Mouse (Mus musculus): ENCODE results near the gene Trim2. TPM values are rescaled to one million over a fixed set of nuclear protein-coding genes. Genes with fewer than 3 reads are reported as not detected.
A peak's percentile ranks its signal among the peaks of the same experiment; 100 is the strongest.

The Trim2 gene
- total RNA-seq, 1 experiment from 2014 or later: 1.4 TPM

DNA sequence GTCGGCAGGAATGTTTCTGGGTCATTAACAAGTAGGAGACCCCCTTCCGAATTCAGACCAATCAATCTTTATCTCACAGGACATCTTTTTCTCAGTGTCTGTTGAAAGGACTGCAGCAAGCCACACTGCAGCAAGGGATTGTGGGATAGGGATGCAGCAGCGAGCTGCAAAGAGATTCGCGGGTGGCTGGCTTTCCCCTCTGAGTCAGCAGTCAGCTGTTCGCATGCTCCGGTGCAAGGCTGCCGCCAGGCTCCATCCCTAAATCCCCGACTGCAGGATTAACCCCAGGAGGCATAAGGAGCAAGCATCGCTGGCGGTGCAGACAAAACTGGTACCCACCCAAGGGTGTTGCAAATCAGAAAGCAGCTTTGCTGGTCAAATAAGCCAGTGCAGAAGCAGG, 85.9 kb downstream of the Trim2 start:
- no peak for ATAC-seq (replicated peaks in 1 of 2; ENCODE audit: insufficient read depth in 1 of 2, low FRiP score in 2 of 2, low TSS enrichment in 1 of 2, low read depth in 1 of 2, poor library complexity in 2 of 2, severe bottlenecking in 2 of 2)

DNA sequence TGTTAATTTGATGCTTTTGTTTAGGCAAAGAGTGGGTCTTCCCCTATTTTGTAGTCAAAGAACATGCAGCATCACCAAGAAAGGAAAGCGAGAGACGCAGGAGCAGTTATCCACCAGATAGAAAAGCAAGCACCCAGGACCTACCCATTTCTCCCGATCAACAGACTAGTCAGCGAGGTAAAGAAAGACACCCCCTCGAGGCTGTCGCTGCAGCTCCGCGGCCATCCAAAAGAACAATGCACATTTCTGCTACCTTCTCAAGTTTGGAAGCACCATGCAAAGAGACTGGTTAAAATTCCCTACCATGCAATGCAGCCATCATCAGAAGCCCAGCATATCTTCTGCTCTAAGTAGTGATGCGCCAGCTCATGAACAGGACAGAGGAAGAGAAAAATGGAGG, 86.4 kb downstream of the Trim2 start:
- ATAC-seq (replicated peaks in 1 of 2; ENCODE audit: insufficient read depth in 1 of 2, low FRiP score in 2 of 2, low TSS enrichment in 1 of 2, low read depth in 1 of 2, poor library complexity in 2 of 2, severe bottlenecking in 2 of 2): no peak

DNA sequence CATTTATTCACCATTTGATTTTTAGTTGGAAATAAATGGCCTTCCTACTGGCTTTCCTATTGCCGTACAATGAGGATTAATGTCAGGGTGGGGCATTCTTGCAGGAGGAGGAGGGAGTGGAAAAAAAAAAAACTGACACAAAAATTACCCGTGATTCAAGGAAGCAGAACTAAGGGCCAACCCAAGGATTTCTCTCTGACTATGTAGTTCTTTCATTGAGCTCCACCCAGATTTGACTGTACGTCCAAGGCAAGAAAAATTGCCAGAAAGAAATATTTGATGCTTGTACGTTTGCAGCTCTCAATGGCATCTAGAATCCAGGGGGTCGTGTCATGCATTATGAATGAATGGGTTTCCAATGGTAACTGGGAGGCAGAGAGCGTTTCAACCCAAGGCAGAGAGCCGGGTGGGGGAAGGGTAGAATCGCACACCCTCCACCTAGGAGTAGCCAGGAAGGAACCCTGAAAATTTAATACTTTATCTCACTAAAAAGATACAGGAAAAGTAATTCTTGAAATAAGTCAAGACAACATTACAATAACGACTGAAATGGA, 86.9 kb downstream of the Trim2 start:
- no peak for ATAC-seq (replicated peaks in 1 of 2; ENCODE audit: insufficient read depth in 1 of 2, low FRiP score in 2 of 2, low TSS enrichment in 1 of 2, low read depth in 1 of 2, poor library complexity in 2 of 2, severe bottlenecking in 2 of 2)

DNA sequence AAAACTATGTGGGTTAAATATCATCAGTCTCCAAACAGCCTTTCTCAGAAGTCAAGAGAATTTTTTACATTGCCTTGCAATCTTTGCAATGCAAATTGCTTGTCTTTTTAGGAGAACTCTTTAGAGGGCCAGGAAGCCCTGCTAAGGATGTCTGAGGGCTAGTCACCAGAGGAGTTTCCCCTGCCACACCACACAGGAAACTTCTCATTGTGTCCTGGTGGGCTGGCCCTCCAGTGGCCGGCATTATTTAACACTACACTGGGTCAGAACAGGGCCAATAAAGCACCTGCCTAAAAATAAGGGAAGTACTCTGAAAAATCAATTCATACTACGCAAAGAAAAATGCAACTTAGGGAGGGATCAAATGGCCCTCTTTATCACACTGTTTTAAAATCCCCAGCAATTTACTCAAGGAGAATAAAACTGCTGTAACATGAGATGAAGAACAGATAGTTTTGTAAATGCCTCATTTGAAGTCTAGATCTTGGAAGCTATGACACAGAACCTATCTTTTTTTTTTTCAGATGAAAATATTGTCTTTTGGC, 87.4 kb downstream of the Trim2 start:
- ATAC-seq (replicated peaks in 1 of 2; ENCODE audit: insufficient read depth in 1 of 2, low FRiP score in 2 of 2, low TSS enrichment in 1 of 2, low read depth in 1 of 2, poor library complexity in 2 of 2, severe bottlenecking in 2 of 2): peak; percentile 67 to 79

DNA sequence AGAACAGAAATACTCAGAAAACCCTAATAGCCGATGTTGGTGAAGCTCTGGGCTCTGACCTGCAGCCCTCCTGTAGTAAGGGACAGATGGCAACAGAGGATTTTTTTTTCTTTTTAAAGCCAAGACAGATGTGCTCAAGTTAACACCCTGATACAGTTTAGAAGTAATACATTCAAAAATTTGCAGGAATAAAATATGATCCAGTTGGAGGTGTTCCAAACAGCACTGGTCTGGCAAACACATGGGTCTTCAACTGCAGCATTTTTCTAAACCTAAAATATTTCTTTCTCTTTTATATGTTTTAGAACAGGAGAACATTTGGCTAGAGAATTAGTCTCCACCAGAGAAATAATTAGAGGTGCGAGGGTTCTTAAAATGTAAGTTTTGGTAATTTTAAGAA, 88.2 kb downstream of the Trim2 start:
- ATAC-seq (replicated peaks in 1 of 2; ENCODE audit: insufficient read depth in 1 of 2, low FRiP score in 2 of 2, low TSS enrichment in 1 of 2, low read depth in 1 of 2, poor library complexity in 2 of 2, severe bottlenecking in 2 of 2): no peak

DNA sequence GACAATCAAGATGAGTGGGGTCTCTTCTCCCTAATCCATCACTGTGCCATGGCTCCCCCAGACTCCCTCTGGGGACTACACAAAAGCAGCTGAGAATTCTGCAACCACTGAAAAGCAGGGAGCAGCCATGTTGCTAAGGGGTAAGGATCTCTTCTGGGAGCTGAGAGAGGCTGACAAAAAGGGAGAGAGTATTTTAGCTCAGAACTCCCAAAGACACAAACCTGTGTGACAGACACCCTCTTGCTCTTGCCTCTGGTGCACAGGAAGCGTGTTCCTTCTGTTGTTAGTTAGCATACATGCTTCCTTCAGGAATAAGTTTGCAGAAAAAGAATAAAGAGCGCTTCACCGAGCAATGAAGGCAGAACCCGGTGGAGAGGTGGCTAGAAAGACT, 88.7 kb downstream of the Trim2 start:
- no peak for ATAC-seq (replicated peaks in 1 of 2; ENCODE audit: insufficient read depth in 1 of 2, low FRiP score in 2 of 2, low TSS enrichment in 1 of 2, low read depth in 1 of 2, poor library complexity in 2 of 2, severe bottlenecking in 2 of 2)

DNA sequence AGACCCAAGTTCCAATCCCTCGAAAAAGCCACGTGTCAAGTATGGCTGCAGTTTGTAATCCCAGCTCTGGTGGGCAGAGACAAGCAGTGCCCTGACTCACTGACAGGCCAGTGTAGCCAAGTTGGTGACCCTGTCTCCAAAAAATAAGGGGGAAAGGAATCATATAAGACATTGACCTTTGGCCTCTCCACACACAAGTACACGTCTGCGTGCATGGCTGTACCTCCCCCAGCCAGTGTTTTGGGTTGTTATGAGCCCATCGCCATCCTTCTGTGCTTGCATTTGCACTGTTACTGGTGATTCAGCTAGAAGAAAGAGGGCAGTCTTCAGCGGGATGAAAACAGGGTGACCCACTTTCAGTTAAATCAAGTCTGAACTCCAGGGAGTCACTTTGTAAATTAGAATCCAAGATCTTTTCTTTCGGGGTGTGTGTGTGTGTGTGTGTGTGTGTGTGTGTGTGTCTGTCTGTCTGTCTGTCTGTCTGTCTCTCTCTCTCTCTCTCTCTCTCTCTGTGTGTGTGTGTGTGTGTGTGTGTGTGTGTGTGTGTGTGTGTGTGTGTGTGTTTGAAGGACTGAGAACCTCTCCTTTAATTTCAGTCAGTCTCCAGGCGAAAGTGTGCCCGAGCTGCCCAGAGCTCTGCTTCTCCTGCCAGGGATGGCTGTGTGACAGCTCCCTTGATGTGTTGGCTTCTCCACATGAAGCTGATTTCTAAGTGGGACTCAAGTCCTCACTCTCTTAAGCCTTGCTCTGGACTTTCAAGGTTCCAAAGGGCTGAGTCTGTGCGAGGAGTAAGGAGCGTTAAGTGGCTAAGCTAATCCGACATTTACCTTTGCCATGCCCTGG, 89.3 kb downstream of the Trim2 start:
- no peak for ATAC-seq (replicated peaks in 1 of 2; ENCODE audit: insufficient read depth in 1 of 2, low FRiP score in 2 of 2, low TSS enrichment in 1 of 2, low read depth in 1 of 2, poor library complexity in 2 of 2, severe bottlenecking in 2 of 2)

DNA sequence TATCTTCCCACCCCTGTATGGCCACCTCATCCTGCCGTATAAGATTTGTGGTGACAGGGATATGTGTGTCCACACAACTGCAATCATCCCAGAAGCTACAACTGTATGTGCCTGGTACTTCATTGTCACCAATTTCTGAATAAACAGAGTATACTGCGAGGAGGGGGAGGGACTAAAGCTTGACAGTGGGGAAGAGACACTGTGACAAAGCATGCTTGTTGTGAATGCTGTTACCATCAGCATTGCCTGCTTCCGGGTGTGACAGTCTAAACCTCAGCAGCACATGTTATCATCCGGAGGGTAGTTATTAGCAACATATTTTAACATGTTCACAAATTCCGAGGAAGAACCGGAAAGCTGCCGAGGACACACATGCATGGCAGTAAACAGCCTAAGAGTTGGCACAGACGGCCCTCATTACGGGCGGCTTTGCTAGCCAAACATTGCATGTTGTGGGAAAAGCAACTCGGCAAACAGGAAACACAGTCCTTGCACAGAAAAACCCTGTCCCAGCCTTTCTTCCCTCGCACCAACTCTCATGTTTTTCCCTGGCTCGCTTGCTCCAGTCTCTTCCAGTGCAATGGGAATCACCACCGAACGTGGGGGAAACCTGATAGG, 90.8 kb downstream of the Trim2 start:
- no peak for ATAC-seq (replicated peaks in 1 of 2; ENCODE audit: insufficient read depth in 1 of 2, low FRiP score in 2 of 2, low TSS enrichment in 1 of 2, low read depth in 1 of 2, poor library complexity in 2 of 2, severe bottlenecking in 2 of 2)

DNA sequence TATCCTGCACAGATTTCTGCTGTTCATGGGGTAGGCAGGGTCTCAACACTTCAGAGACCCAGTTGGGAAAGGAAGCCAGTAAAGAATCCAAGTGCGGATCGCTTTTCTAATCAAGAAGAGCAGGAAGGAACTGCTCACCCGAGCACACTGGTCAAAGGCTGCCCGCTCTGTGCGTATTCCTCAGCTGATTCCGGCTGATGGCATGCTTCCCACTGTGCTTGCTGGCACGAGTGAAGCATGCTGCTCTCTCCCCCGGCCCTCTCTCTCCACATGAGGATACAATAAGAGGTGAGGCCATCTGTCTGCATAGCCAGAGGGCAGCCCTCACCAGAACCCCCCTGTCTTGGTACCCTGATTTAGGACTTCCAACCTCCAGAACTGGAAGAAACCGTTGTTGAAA, 91.4 kb downstream of the Trim2 start:
- ATAC-seq (replicated peaks in 1 of 2; ENCODE audit: insufficient read depth in 1 of 2, low FRiP score in 2 of 2, low TSS enrichment in 1 of 2, low read depth in 1 of 2, poor library complexity in 2 of 2, severe bottlenecking in 2 of 2): no peak

DNA sequence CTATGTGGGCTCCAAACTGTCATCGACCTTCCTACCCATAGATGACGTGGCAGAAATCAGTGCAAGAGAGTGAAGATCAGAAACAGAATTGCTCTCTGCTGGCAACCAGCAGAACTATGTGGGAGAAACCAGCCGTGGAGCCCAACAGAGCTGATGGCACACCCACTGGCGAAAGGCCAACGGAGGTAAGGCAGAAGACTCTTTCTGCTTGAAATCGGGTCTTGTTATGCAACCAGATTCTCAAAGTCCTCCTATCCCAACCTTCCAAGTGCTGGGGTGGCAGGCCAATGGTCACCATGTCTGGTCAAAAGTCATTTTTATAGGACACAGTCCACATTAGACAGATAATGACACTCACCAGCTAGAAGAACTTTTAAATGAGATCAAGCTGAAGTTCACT, 92.2 kb downstream of the Trim2 start:
- ATAC-seq (replicated peaks in 1 of 2; ENCODE audit: insufficient read depth in 1 of 2, low FRiP score in 2 of 2, low TSS enrichment in 1 of 2, low read depth in 1 of 2, poor library complexity in 2 of 2, severe bottlenecking in 2 of 2): no peak

DNA sequence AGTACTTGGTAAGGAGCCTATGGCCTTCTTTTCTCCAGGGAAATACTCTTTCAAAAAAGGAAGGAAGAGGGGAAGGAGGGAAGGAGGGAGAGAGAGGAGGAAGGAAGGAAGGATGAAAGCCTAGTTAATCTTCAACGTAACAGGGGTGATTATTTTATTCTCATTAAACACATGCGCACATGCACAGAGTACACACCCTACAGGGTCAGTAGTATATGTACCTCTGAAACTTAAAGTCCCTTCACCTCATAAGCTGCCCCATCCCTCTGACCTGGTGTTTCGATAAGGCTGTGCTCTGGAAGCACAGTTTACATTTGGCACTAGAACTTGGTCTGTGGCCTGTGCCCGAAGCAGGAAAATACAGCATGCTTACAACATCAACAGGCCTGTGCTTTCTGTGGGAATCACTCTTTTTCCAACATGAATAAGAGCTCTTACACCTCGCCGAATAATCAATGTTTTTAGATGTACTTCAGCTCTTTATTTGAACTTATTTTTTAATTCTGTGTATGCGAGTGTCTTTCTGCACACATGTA, 95.3 kb downstream of the Trim2 start:
- ATAC-seq (replicated peaks in 1 of 2; ENCODE audit: insufficient read depth in 1 of 2, low FRiP score in 2 of 2, low TSS enrichment in 1 of 2, low read depth in 1 of 2, poor library complexity in 2 of 2, severe bottlenecking in 2 of 2): no peak

DNA sequence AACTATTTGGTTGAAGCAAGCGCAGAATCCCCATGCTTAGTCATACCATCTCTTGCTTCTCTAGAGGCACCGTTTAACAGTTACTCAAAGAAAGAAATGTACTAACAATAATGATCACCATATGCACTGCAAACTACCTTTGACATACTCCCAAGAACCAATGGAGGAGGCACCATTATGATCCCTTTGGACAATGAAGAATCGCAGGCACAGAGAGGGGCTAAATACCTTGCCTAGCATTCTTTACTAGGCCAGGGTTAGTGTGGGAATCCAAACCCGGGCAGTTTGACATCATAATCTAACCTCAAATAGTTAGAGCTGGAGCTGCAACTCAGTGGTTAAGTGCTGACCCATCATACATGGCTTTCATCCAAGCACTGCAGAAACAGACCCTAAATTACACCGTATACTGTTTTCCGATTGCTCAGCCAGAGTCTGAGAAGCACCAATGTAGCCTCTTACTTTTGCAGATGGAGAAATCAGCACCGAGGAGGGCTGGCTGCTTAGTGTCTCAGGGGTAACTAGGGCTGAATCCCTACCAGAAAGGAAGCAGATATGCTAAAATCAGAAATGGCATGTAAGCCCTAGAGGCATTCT, 97.7 kb downstream of the Trim2 start:
- ATAC-seq (replicated peaks in 1 of 2; ENCODE audit: insufficient read depth in 1 of 2, low FRiP score in 2 of 2, low TSS enrichment in 1 of 2, low read depth in 1 of 2, poor library complexity in 2 of 2, severe bottlenecking in 2 of 2): peak; percentile 51 to 56

DNA sequence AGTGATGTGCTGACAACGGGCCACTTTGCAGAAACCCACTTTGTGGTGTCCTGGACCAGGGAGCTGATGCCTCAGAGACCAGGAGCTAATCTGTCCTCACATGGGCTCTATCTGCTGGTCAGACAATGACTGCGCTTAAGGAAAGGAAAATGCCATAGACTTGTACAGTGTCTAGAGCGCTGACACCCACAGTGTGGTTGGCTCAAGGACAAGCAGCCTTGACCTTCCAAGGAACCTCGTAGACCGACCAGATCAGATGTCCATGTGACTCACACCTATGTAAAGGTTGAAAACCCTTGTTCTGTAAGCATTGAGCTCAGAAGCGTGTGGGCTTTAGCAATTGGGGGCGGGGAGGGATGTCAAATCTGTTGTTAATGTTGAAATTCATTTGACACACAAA, 98.2 kb downstream of the Trim2 start:
- no peak for ATAC-seq (replicated peaks in 1 of 2; ENCODE audit: insufficient read depth in 1 of 2, low FRiP score in 2 of 2, low TSS enrichment in 1 of 2, low read depth in 1 of 2, poor library complexity in 2 of 2, severe bottlenecking in 2 of 2)

DNA sequence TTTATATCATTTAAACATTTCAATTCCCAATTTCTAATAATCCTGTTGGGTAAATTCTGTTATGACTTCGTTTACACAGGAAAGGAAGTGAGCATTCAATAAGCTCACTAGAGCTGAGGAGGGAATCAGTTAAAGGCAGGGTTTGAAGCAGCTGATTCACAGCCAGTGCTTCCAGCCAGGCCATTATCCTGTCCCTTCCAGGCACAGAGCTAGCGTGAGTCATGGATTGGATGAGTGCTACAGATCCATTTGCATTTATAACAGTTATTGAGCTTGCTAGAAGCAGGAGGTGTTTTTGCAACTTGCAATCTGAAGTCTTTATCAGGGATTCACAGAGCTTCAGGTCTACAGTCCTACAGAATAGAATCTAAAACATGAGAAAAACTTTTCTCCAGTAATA, 99.3 kb downstream of the Trim2 start:
- no peak for ATAC-seq (replicated peaks in 1 of 2; ENCODE audit: insufficient read depth in 1 of 2, low FRiP score in 2 of 2, low TSS enrichment in 1 of 2, low read depth in 1 of 2, poor library complexity in 2 of 2, severe bottlenecking in 2 of 2)

DNA sequence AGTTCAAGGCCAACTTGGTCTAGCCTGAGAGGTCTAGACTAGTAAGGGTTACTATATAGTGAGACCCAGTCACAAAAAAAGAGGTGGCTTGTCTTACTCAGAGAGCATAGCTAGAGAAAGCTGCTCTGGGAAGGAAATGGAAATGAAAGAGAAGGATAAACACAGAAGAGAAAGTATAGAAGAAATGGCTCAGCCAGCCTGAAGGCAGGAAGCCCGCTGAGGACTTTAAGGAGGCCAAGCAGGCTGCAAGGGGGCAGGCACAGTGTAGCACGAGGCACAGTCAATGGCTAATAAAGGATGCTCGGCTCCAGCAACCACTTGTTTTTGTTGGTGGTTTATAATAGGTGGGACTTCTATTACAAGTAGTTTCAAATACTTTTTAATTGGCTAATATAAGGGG, 100.6 kb downstream of the Trim2 start:
- no peak for ATAC-seq (replicated peaks in 1 of 2; ENCODE audit: insufficient read depth in 1 of 2, low FRiP score in 2 of 2, low TSS enrichment in 1 of 2, low read depth in 1 of 2, poor library complexity in 2 of 2, severe bottlenecking in 2 of 2)

DNA sequence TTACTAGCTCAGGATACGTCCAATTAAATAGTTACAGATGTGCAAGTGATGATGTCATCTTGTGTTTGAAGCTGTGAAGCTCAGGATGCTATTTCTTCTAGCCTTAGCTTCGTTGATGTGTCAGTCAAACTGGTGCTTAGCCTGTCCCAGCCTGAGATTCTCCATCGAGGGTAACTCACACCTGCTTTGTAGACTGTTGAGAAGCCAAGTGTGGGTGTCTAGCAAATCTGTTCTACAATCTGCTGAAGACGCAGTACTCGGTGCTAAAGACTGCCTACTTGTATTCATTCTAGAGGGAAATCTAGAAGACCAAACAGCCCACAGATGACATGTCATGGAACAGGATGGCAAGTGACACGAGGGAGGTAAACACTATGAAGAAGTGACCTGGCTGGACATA, 101.0 kb downstream of the Trim2 start:
- ATAC-seq (replicated peaks in 1 of 2; ENCODE audit: insufficient read depth in 1 of 2, low FRiP score in 2 of 2, low TSS enrichment in 1 of 2, low read depth in 1 of 2, poor library complexity in 2 of 2, severe bottlenecking in 2 of 2): no peak

DNA sequence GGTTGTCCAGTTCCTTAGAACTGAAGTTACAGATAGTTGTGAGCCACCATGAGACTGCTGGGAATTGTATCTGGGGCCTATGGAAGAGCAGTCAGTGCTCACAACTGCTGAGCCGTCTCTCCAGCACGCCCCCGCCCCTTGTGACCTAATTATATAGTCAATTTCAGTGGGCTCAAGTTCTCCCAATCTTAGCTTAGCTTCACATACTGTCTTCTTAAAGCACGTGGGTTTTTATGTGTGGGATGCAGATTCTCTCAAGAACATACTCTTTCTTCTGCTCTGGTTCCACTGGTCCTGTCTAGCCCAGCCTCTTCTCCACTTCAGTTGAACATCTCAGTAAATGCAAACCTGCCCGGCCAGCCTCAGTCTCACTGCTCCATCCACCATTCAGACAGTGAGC, 102.0 kb downstream of the Trim2 start:
- ATAC-seq (replicated peaks in 1 of 2; ENCODE audit: insufficient read depth in 1 of 2, low FRiP score in 2 of 2, low TSS enrichment in 1 of 2, low read depth in 1 of 2, poor library complexity in 2 of 2, severe bottlenecking in 2 of 2): no peak

Measured in hematopoietic stem cell, adult 5-6 weeks (primary cell).